Mouse (Mus musculus) midbrain, embryonic 16.5 days (tissue): ENCODE data around the gene Syne4. TPM values are rescaled to one million over a fixed set of nuclear protein-coding genes. Genes with fewer than 3 reads are reported as not detected.

Experiments
- ATAC-seq: fragments of 200-750 bp; cut with Nextera tagmentation; 2 replicates; pipeline ENCODE4 v1.8.0; 2017; ENCODE audit warnings: moderate TSS enrichment
- H3K27ac ChIP-seq: fragments of 300-500 bp; sonication (generic); 2 replicates; pipeline ENCODE4 v1.5.1; 2014; ENCODE audit warnings: mild to moderate bottlenecking, low read length, mixed read lengths
- H3K27me3 ChIP-seq: fragments of 300-500 bp; sonication (generic); 2 replicates; pipeline ENCODE4 v1.6.1; 2014; ENCODE audit warnings: low read depth, low read length, mixed read lengths; ENCODE audit not compliant: control insufficient read depth, insufficient read depth
- H3K36me3 ChIP-seq: fragments of 300-500 bp; sonication (generic); 2 replicates; pipeline ENCODE4 v1.6.1; 2014; ENCODE audit warnings: mild to moderate bottlenecking, low read length, moderate library complexity, mixed read lengths; ENCODE audit not compliant: control insufficient read depth, insufficient read depth
- H3K4me1 ChIP-seq: fragments of 300-500 bp; sonication (generic); 2 replicates; pipeline ENCODE4 v1.6.1; 2014; ENCODE audit warnings: mild to moderate bottlenecking, low read length, mixed read lengths; ENCODE audit not compliant: control insufficient read depth, insufficient read depth
- H3K4me2 ChIP-seq: fragments of 300-500 bp; sonication (generic); 2 replicates; pipeline ENCODE4 v1.6.1; 2014; ENCODE audit warnings: mild to moderate bottlenecking, low read length, mixed read lengths
- H3K4me3 ChIP-seq: fragments of 300-500 bp; sonication (generic); 2 replicates; pipeline ENCODE4 v1.5.1; 2014; ENCODE audit warnings: low read depth, mild to moderate bottlenecking, low read length, moderate library complexity, mixed read lengths
- H3K9ac ChIP-seq: fragments of 300-500 bp; sonication (generic); 2 replicates; pipeline ENCODE4 v1.6.1; 2014; ENCODE audit warnings: low read depth, low read length, mixed read lengths
- H3K9me3 ChIP-seq: fragments of 300-500 bp; sonication (generic); replicated peaks from 2 replicates; pipeline ENCODE4 v1.6.1; 2014; ENCODE audit warnings: mild to moderate bottlenecking, low read length, mixed read lengths; ENCODE audit not compliant: control insufficient read depth, poor library complexity, severe bottlenecking
- WGBS: fragments of 180-500 bp; shearing (Covaris S2); extraction: QIAGEN DNeasy Blood & Tissue Kit; methylation state at CpG from one replicate; pipeline ENCODE4 v1.1.7; 2014; 5-methylcytosine and 5-hydroxymethylcytosine counted together
- polyA plus RNA-seq: library from polyadenylated mRNA; unstranded; fragments of >200 nt; fragmentation: Nextera tagmentation; extraction: Ambion mirVana; gene quantifications from 2 replicates; pipeline ENCODE4 v1.2.1, GENCODE M21; 2015

Gene Syne4
- polyA plus RNA-seq, result 13.4 and 16.0 TPM in 2 replicates

DNA sequence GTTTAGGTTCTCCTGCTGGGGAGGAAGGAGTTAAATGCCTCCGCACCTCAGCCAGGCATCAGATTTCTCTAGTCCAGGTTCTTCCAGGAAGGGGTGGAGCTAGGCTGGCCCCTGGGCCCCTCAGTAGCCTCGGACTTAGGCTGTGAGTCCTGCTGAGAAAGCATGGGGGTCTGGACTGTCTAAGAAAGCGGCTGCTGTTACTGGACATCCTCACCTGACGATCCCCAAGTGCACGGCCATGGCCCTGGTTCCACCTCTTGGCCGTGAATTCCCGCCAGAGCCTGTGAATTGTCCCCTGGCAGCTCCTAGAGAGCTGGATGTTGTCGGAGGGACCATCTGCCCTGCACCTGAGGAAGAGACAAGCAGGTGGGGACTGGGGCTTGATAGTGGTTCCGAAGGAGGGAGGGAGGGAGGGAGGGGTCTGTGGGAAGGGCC, at the start of gene Syne4:
Gene Syne4, plus strand, starts transcription at position 87 of the 435 bp plus-strand sequence.
- 3% methylated on average over 9 of the region's 9 CpGs for WGBS

DNA sequence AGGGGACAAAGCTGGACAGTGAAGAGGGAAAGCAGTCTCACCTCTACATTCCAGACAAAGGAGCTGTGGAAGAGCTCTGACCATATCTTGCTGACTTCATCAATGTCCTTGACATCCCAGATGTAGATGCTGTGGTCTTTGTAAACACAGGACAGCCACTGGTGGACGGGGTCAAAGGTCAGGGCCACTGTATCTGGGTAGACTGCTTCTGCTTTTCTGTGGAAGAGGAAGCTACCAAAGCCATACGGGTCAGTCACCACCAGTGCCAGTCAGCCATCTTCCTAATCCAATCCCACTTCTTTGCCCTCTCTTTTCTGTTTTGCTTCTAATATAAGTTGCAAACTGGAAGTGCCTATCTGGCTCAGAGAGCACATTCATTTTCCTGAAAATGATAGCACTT, 49.6 kb upstream of the Syne4 start:
- H3K9me3 ChIP-seq, result no peaks in the 10 kb centered on the region
- no peak overlapping the region for H3K4me3 ChIP-seq
- no peaks in the 10 kb centered on the region for H3K4me1 ChIP-seq
- WGBS, result 83% methylated on average over 2 of the region's 2 CpGs
- no peak overlapping the region for H3K27ac ChIP-seq
- H3K27me3 ChIP-seq, result no peaks in the 10 kb centered on the region
- no peak for ATAC-seq
- no peaks in the 10 kb centered on the region for H3K36me3 ChIP-seq
- no peak overlapping the region for H3K4me2 ChIP-seq
- H3K9ac ChIP-seq, result no peak overlapping the region

More for the DNA sequence above, at the start of gene Syne4:
- no peaks in the 10 kb centered on the region for H3K27me3 ChIP-seq
- no peak within 1 kb of the TSS for H3K4me2 ChIP-seq
- H3K36me3 ChIP-seq, result no peaks in the 10 kb centered on the region
- no peaks in the 10 kb centered on the region for H3K9me3 ChIP-seq
- H3K4me1 ChIP-seq, result peaks cover 4% of the 10 kb centered on the region
- no peak for ATAC-seq
- H3K4me3 ChIP-seq, result peak within 1 kb of the TSS; percentile 10; the same call in 1 of the 2 replicates
- no peak within 1 kb of the TSS for H3K27ac ChIP-seq
- no peak within 1 kb of the TSS for H3K9ac ChIP-seq

DNA sequence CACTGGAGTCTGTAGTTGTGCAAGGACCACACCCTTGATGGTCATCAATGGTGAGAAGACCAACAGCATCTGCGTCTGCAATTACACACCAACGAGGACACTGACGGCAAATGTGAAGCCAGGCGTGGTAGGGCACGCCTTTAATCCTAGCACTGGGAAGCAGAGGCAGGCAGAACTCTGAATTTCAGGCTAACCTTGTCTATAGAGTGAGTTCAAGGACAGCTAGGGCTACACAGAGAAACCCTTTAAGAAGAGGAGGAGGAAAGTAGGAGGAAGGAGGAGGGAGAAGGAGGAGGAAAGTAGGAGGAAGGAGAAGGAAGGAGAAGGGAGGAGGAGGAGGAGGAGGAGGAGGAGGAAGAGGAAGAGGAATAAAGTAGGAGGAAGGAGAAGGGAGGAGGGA, 49.1 kb upstream of the Syne4 start:
- H3K27me3 ChIP-seq, result no peaks in the 10 kb centered on the region
- no peaks in the 10 kb centered on the region for H3K9me3 ChIP-seq
- H3K27ac ChIP-seq, result no peak overlapping the region
- H3K9ac ChIP-seq, result no peak overlapping the region
- 95% methylated on average over 5 of the region's 5 CpGs for WGBS
- no peaks in the 10 kb centered on the region for H3K36me3 ChIP-seq
- no peak overlapping the region for H3K4me3 ChIP-seq
- ATAC-seq, result no peak
- no peak overlapping the region for H3K4me2 ChIP-seq
- H3K4me1 ChIP-seq, result no peaks in the 10 kb centered on the region

DNA sequence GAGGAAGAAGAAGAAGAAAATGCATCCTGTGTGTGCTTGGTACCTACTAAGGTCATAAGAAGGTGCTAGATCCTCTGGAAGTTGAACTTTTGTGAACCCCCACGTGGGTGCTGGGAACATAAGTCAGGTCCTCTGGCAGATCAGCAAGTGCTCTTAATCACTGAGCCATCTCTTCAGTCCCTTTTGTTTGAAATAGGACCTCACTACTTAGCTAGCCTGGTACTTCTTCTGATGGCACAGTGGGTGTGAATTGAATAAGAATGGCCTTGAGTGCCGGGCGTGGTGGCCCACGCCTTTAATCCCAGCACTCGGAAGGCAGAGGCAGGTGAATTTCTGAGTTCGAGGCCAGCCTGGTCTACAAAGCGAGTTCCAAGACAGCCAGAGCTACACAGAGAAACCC, 48.7 kb upstream of the Syne4 start:
- Histone ChIP-seq H3K27me3 (no peaks in the 10 kb centered on the region), H3K4me1 (no peaks in the 10 kb centered on the region), H3K36me3 (no peaks in the 10 kb centered on the region), H3K9me3 (no peaks in the 10 kb centered on the region), H3K4me3 (no peak overlapping the region), H3K9ac (no peak overlapping the region), H3K27ac (no peak overlapping the region), H3K4me2 (no peak overlapping the region)
- no peak for ATAC-seq
- 89% methylated on average over 7 of the region's 7 CpGs for WGBS

DNA sequence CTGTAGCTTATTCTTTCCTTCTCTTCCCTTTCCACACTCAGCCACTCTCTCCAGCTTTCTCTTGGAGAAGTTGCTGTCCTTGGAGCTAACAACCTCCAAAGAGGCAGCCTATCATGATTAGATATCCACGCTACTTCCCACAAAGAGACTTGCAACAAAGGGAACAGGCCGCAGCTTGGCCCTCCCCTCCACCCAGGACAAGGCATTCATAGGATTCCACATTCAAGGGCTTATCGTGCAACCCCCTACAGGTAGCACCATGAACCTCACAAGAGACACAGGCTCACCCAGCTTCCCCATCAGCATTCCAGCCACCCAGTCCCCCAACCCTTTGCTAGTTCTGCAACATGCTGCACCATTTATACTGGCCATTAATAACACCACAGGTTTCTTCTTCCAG, 47.8 kb upstream of the Syne4 start:
- no peak overlapping the region for H3K27ac ChIP-seq
- no peaks in the 10 kb centered on the region for H3K9me3 ChIP-seq
- H3K27me3 ChIP-seq, result no peaks in the 10 kb centered on the region
- H3K4me3 ChIP-seq, result no peak overlapping the region
- WGBS, result 83% methylated on average over 3 of the region's 3 CpGs
- no peak for ATAC-seq
- H3K36me3 ChIP-seq, result no peaks in the 10 kb centered on the region
- H3K4me1 ChIP-seq, result no peaks in the 10 kb centered on the region
- no peak overlapping the region for H3K4me2 ChIP-seq
- no peak overlapping the region for H3K9ac ChIP-seq

DNA sequence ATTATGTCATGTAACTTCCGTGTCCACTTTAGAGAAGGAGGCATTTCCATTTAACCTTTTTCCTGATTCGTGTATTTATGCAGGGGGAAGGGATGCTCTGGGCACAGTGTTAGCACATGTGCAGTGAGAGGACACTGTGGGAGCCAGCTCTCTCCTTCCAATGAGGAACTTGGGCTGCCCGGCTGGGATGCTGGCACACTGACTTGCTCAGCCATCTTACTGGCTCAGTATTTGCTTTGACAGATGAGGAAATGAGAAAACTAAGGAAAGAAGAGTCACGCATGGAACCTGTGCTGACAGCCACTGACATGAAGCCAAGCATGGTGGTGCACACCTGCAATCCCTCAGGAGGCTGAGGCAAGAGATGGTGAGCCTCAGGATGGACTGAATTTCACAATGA, 45.0 kb upstream of the Syne4 start:
- no peaks in the 10 kb centered on the region for H3K4me1 ChIP-seq
- no peaks in the 10 kb centered on the region for H3K9me3 ChIP-seq
- no peak overlapping the region for H3K4me3 ChIP-seq
- no peak overlapping the region for H3K27ac ChIP-seq
- no peaks in the 10 kb centered on the region for H3K36me3 ChIP-seq
- WGBS, result 91% methylated on average over 4 of the region's 4 CpGs
- ATAC-seq, result no peak
- H3K27me3 ChIP-seq, result no peaks in the 10 kb centered on the region
- H3K4me2 ChIP-seq, result no peak overlapping the region
- H3K9ac ChIP-seq, result no peak overlapping the region

DNA sequence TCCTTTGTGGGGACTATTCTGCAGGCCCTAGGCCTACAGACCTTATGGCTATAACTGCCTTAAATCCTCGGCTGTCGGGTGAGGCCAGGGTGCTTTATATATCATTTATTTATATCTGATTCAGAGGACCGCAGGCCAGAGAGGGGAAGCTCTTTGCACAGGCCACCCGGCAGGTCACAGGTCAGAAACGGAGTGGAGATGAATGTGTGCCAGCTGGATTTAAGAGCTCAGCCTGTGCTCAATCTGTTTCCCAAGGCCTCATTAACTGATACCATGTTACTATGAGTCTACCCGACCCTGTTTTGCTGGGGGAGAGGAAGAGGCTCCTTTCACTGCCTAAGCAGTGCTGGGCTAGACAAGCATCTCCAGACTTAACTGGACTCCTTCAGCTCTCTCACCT, 40.2 kb upstream of the Syne4 start:
- H3K4me2 ChIP-seq, result no peak overlapping the region
- H3K36me3 ChIP-seq, result no peaks in the 10 kb centered on the region
- no peak overlapping the region for H3K27ac ChIP-seq
- H3K4me1 ChIP-seq, result no peaks in the 10 kb centered on the region
- 82% methylated on average over 6 of the region's 6 CpGs for WGBS
- H3K9me3 ChIP-seq, result no peaks in the 10 kb centered on the region
- no peak overlapping the region for H3K4me3 ChIP-seq
- H3K27me3 ChIP-seq, result no peaks in the 10 kb centered on the region
- no peak for ATAC-seq
- H3K9ac ChIP-seq, result no peak overlapping the region

DNA sequence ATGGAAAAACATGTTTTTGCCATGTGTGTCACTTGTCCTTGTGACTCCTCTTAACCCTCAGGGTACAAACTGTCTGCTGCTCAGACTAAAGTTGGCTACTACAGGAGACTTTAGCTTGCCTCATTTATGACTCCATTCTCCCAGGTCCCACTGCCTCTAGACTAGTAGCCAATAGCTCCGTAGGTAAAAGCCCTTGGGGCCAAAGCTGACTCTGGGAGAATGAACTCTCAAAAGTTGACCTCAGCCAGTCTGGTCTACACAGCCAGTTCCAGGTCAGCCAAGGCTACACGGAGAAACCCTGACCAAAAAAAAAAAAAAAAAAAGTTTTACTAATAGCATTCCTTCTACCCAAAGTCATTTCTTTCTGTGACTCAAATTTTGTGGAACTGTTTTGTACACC, 35.7 kb upstream of the Syne4 start:
- no peak overlapping the region for H3K4me2 ChIP-seq
- no peaks in the 10 kb centered on the region for H3K27me3 ChIP-seq
- no peaks in the 10 kb centered on the region for H3K9me3 ChIP-seq
- no peaks in the 10 kb centered on the region for H3K36me3 ChIP-seq
- H3K4me3 ChIP-seq, result no peak overlapping the region
- H3K9ac ChIP-seq, result no peak overlapping the region
- peaks cover 6% of the 10 kb centered on the region; the same call in 1 of the 2 replicates for H3K4me1 ChIP-seq
- ATAC-seq, result no peak
- 74% methylated on average over 2 of the region's 2 CpGs for WGBS
- H3K27ac ChIP-seq, result no peak overlapping the region

DNA sequence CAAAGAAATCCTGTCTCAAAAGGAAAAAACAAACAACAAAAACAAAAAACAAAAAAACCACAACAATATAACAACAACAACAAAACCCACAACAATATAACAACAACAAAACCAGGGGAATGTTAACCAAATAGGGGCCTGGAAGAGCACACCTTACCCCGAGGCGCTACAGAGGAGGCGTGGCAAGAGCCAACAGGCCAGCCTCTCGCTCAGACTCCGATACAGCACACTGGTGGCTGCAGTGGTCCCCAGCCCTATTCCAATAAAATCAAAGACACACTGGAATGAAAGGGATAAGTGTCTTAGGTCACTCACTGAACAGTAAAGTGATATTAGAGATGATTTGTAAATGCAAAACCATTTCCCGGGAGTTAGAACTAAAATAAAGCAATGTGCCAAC, 35.1 kb upstream of the Syne4 start:
- Histone ChIP-seq H3K27me3 (no peaks in the 10 kb centered on the region), H3K27ac (no peak overlapping the region), H3K9ac (peak overlapping the region; percentile 56; the same call in 1 of the 2 replicates), H3K4me2 (peak overlapping the region; percentile 97), H3K4me3 (peak overlapping the region; percentile 69), H3K4me1 (peaks cover 6% of the 10 kb centered on the region; the same call in 1 of the 2 replicates), H3K36me3 (no peaks in the 10 kb centered on the region), H3K9me3 (no peaks in the 10 kb centered on the region)
- WGBS, result 0% methylated on average over 6 of the region's 6 CpGs
- ATAC-seq, result no peak
